Mouse (Mus musculus) CH12.LX (cell line): ENCODE data around the gene Mtx1. TPM values are rescaled to one million over a fixed set of nuclear protein-coding genes. Genes with fewer than 3 reads are reported as not detected.

Source experiments
- DNase-seq: peaks from one replicate; pipeline ENCODE4 v3.0.0-alpha.2; 2013; ENCODE audit errors: extremely low read depth
- H3K27ac ChIP-seq: 2 replicates; pipeline ENCODE4 v1.5.1; 2012; ENCODE audit warnings: low read depth, mild to moderate bottlenecking, control low read depth, moderate library complexity; ENCODE audit not compliant: insufficient read depth
- H3K27me3 ChIP-seq: replicated peaks from 2 replicates; pipeline ENCODE3; 2012; ENCODE audit warnings: inconsistent platforms
- H3K36me3 ChIP-seq, 2 experiments: replicated peaks in 1 of 2; 2 replicates each; pipeline versions ENCODE3 to v1.6.1; 2012; ENCODE audit warnings: inconsistent platforms in 1 of 2, low read length in 1 of 2, mild to moderate bottlenecking in 1 of 2, mixed read lengths in 1 of 2, moderate library complexity in 1 of 2; ENCODE audit not compliant: control insufficient read depth in 1 of 2, insufficient read depth in 1 of 2
- H3K4me1 ChIP-seq, 2 experiments: 2 replicates each; pipeline ENCODE4 v1.6.1; 2012; ENCODE audit warnings: inconsistent platforms in 1 of 2, moderate library complexity in 1 of 2; ENCODE audit not compliant: insufficient read depth in 2 of 2, control insufficient read depth in 1 of 2
- H3K4me2 ChIP-seq: 2 replicates; pipeline ENCODE4 v1.6.1; 2012; ENCODE audit warnings: low read depth, mild to moderate bottlenecking, control low read depth; ENCODE audit not compliant: poor library complexity, insufficient read depth, severe bottlenecking
- H3K4me3 ChIP-seq, 3 experiments: fragments of 150-350 bp in 1 of 3; sonication (generic) in 1 of 3; replicated peaks in 1 of 3; 2 replicates each; pipeline versions ENCODE3 to v1.5.1; 2011 to 2012; ENCODE audit warnings: low read depth in 2 of 3, low read length in 2 of 3, mild to moderate bottlenecking in 2 of 3, moderate library complexity in 2 of 3, control low read depth in 1 of 3, improper control_type of control experiment in 1 of 3, inconsistent platforms in 1 of 3, mixed read lengths in 1 of 3; ENCODE audit not compliant: poor library complexity in 1 of 3
- H3K79me2 ChIP-seq: replicated peaks from 2 replicates; pipeline ENCODE4 v1.6.1; 2012; ENCODE audit warnings: mild to moderate bottlenecking, moderate library complexity; ENCODE audit not compliant: control insufficient read depth, poor library complexity, insufficient read depth, severe bottlenecking; ENCODE audit errors: extremely low read depth
- H3K9ac ChIP-seq: 2 replicates; pipeline ENCODE4 v1.6.1; 2012; ENCODE audit warnings: low read depth, mild to moderate bottlenecking, control low read depth, moderate library complexity; ENCODE audit not compliant: insufficient read depth
- H3K9me3 ChIP-seq: replicated peaks from 2 replicates; pipeline ENCODE3; 2012; ENCODE audit warnings: low read length, inconsistent platforms, mixed read lengths
- BHLHE40 ChIP-seq: IDR thresholded peaks from 2 replicates; pipeline ENCODE4 v1.6.1; 2011; ENCODE audit warnings: mild to moderate bottlenecking, low read depth, low read length, improper control_type of control experiment
- ELF1 ChIP-seq: IDR thresholded peaks from 2 replicates; pipeline ENCODE4 v1.6.1; 2014; ENCODE audit warnings: low read depth, mild to moderate bottlenecking, inconsistent platforms, low read length, improper control_type of control experiment
- GABPA ChIP-seq: IDR thresholded peaks from 2 replicates; pipeline ENCODE4 v1.6.1; 2012; ENCODE audit warnings: low read depth, low read length, improper control_type of control experiment, inconsistent platforms; ENCODE audit not compliant: insufficient replicate concordance
- HCFC1 ChIP-seq: IDR thresholded peaks from 2 replicates; pipeline ENCODE4 v1.6.1; 2012; ENCODE audit warnings: low read depth, mild to moderate bottlenecking, inconsistent platforms, low read length, improper control_type of control experiment
- JUN ChIP-seq: IDR thresholded peaks from 2 replicates; pipeline ENCODE4 v1.6.1; 2011; ENCODE audit warnings: low read depth, mild to moderate bottlenecking, low read length, improper control_type of control experiment, moderate library complexity; ENCODE audit not compliant: insufficient read depth
- JUND ChIP-seq: conservative IDR thresholded peaks from 2 replicates; pipeline ENCODE4 v1.6.1; 2011; ENCODE audit warnings: low read depth, low read length, improper control_type of control experiment
- KAT2A ChIP-seq: IDR thresholded peaks from 2 replicates; pipeline ENCODE4 v1.6.1; 2012; ENCODE audit warnings: low read length, improper control_type of control experiment, inconsistent platforms; ENCODE audit not compliant: insufficient replicate concordance
- MAZ ChIP-seq: IDR thresholded peaks from 2 replicates; pipeline ENCODE4 v1.6.1; 2012; ENCODE audit warnings: low read depth, mild to moderate bottlenecking, inconsistent platforms, low read length, improper control_type of control experiment, moderate library complexity
- MEF2A ChIP-seq: IDR thresholded peaks from 2 replicates; pipeline ENCODE4 v1.6.1; 2014; ENCODE audit warnings: low read depth, mild to moderate bottlenecking, inconsistent platforms, low read length, improper control_type of control experiment, borderline replicate concordance
- PAX5 ChIP-seq: IDR thresholded peaks from 2 replicates; pipeline ENCODE4 v1.6.1; 2012; ENCODE audit warnings: low read length, inconsistent platforms, mixed read lengths
- POLR2A ChIP-seq: IDR thresholded peaks from 2 replicates; pipeline ENCODE4 v1.6.1; 2011; ENCODE audit warnings: low read depth, mild to moderate bottlenecking, improper control_type of control experiment, low read length
- POLR2AphosphoS2 ChIP-seq: IDR thresholded peaks from 2 replicates; pipeline ENCODE4 v1.6.1; 2011; ENCODE audit warnings: low read depth, low read length, improper control_type of control experiment
- RAD21 ChIP-seq: IDR thresholded peaks from 2 replicates; pipeline ENCODE4 v1.6.1; 2011; ENCODE audit warnings: low read depth, mild to moderate bottlenecking, low read length, improper control_type of control experiment, moderate library complexity
- SMC3 ChIP-seq: IDR thresholded peaks from 2 replicates; pipeline ENCODE4 v1.6.1; 2011; ENCODE audit warnings: low read depth, low read length, improper control_type of control experiment
- TBP ChIP-seq: conservative IDR thresholded peaks from 2 replicates; pipeline ENCODE4 v1.6.1; 2011; ENCODE audit warnings: low read depth, low read length, improper control_type of control experiment
- USF1 ChIP-seq: IDR thresholded peaks from 2 replicates; pipeline ENCODE4 v1.6.1; 2014; ENCODE audit warnings: low read depth, mild to moderate bottlenecking, inconsistent platforms, low read length, improper control_type of control experiment
- ZKSCAN1 ChIP-seq: IDR thresholded peaks from 2 replicates; pipeline ENCODE4 v1.6.1; 2012; ENCODE audit warnings: low read depth, inconsistent platforms, low read length, improper control_type of control experiment, borderline replicate concordance
- ZNF384 ChIP-seq: IDR thresholded peaks from 2 replicates; pipeline ENCODE4 v1.6.1; 2012; ENCODE audit warnings: low read depth, low read length, improper control_type of control experiment, inconsistent platforms
- dilution Hi-C: fragments of 300-500 bp; cut with MboI; formaldehyde crosslinking; loops from 2 replicates; pipeline ENCODE4 v1.14.3; 2020; ENCODE audit warnings: low sequenced_read_pairs; ENCODE audit not compliant: extremely low pct_unique_long_range_greater_than_20kb, extremely low pct_ligation_motif_present
- in situ Hi-C: fragments of 300-500 bp; cut with MboI; formaldehyde crosslinking; loops from 3 replicates; pipeline ENCODE4 v1.14.3; 2019; ENCODE audit warnings: low sequenced_read_pairs, low pct_ligation_motif_present, low pct_unique_long_range_greater_than_20kb, mixed read lengths
- polyA plus RNA-seq: library from polyadenylated mRNA; unstranded; fragments of >175 nt; gene quantifications from 2 replicates; pipeline ENCODE4 v1.2.1, GENCODE M21; 2012; ENCODE audit warnings: low read depth; ENCODE audit not compliant: insufficient read length
- total RNA-seq, 2 experiments: library from RNA; depleted of rRNA; stranded (reverse); fragments of 300-350 nt in 1 of 2; fragments of >200 nt in 1 of 2; gene quantifications; 2 replicates each; pipeline ENCODE4 v1.2.3; 2012 to 2014

The Mtx1 gene
- total and polyA plus RNA-seq, 3 experiments, result 162 to 299 (median 205) TPM

GRCm38 (mm10) chr3:89187690-89188477 is 39.0 kb downstream of the Mtx1 start:
- dilution Hi-C loops (no loop called here), in situ Hi-C loops (no loop called here)
- Histone ChIP-seq H3K4me1 (no peaks in the 10 kb centered on the region), H3K36me3 (peaks cover 27 to 77% of the 10 kb centered on the region in 2 experiments), H3K9ac (no peak overlapping the region), H3K27me3 (no peaks in the 10 kb centered on the region), H3K27ac (no peak overlapping the region), H3K9me3 (no peaks in the 10 kb centered on the region), H3K4me2 (no peak overlapping the region), H3K4me3 (no peak overlapping the region), H3K79me2 (no peaks in the 10 kb centered on the region)
- TF ChIP-seq JUN, result no peak
- no peak for TF ChIP-seq MEF2A
- no peak for TF ChIP-seq PAX5
- TF ChIP-seq KAT2A, result no peak
- TF ChIP-seq GABPA, result no peak
- TF ChIP-seq RAD21, result no peak
- TF ChIP-seq ELF1, result no peak
- TF ChIP-seq MAZ, result no peak
- TF ChIP-seq TBP, result no peak
- TF ChIP-seq POLR2AphosphoS2, result no peak
- no peak for TF ChIP-seq USF1
- TF ChIP-seq HCFC1, result no peak
- TF ChIP-seq ZNF384, result no peak
- no peak for DNase-seq

GRCm38 (mm10) chr3:89187197-89187596 is 39.7 kb downstream of the Mtx1 start:
- DNase-seq, result no peak
- Histone ChIP-seq H3K27ac (no peak overlapping the region), H3K9me3 (no peaks in the 10 kb centered on the region), H3K36me3 (peaks cover 32 to 84% of the 10 kb centered on the region in 2 experiments), H3K4me2 (no peak overlapping the region), H3K27me3 (no peaks in the 10 kb centered on the region), H3K4me1 (no peaks in the 10 kb centered on the region), H3K9ac (no peak overlapping the region), H3K79me2 (no peaks in the 10 kb centered on the region), H3K4me3 (no peak overlapping the region)
- in situ Hi-C loops, result no loop called here
- TF ChIP-seq PAX5, result no peak
- TF ChIP-seq BHLHE40, result no peak
- TF ChIP-seq SMC3, result no peak
- no peak for TF ChIP-seq JUN
- no peak for TF ChIP-seq JUND
- TF ChIP-seq ZKSCAN1, result no peak
- TF ChIP-seq POLR2A, result no peak
- dilution Hi-C loops, result no loop called here
